Mouse (Mus musculus) spleen, adult 18-20 months (tissue): ENCODE results near the gene Slc22a27.
"Not testable (repeated sequence)": the region's sequence is repeated elsewhere in the genome, so short reads cannot be mapped to it uniquely, and the experiment has no call there.

Experiments
- DNase-seq, 2 experiments: peaks; one replicate each; pipeline ENCODE4 v3.0.0; 2022; ENCODE audit warnings: mixed read lengths in 2 of 2

Slc22a27 gene

GRCm38 (mm10) chr19:7965927-7966326 is at the start of gene Slc22a27:
Slc22a27 (minus strand) TSS chr19:7966027.
- not testable (repeated sequence) for DNase-seq

- DNase-seq: not testable (repeated sequence)
These were observed 45.8 kb upstream of the Slc22a27 start for GRCm38 (mm10) chr19:8011596-8011995.

GRCm38 (mm10) chr19:8009086-8009485 is 43.3 kb upstream of the Slc22a27 start:
- DNase-seq: not testable (repeated sequence)

- no peak for DNase-seq
These were observed 2.9 kb upstream of the Slc22a27 start for GRCm38 (mm10) chr19:7968703-7969102.

- not testable (repeated sequence) for DNase-seq
These were observed 723 bp upstream of the Slc22a27 start for GRCm38 (mm10) chr19:7966550-7966949.

GRCm38 (mm10) chr19:7939391-7939790 is 26.4 kb downstream of the Slc22a27 start:
- not testable (repeated sequence) for DNase-seq

- DNase-seq: no peak
These were observed 89.2 kb downstream of the Slc22a27 start for GRCm38 (mm10) chr19:7876626-7877025.

- DNase-seq: no peak
These were observed 136.0 kb downstream of the Slc22a27 start for GRCm38 (mm10) chr19:7829851-7830250.
